Mouse (Mus musculus) ES-E14 (cell line): ENCODE data around the gene Map3k1.

ENCODE experiments used
- HCFC1 ChIP-seq: IDR thresholded peaks from 2 replicates; pipeline ENCODE4 v1.6.1; 2012; ENCODE audit warnings: low read length, inconsistent platforms, borderline replicate concordance; ENCODE audit not compliant: insufficient read depth
- MAFK ChIP-seq: IDR thresholded peaks from 2 replicates; pipeline ENCODE4 v1.6.1; 2014; ENCODE audit warnings: mild to moderate bottlenecking, low read depth, low read length, inconsistent platforms; ENCODE audit not compliant: insufficient read depth
- ZC3H11A ChIP-seq: IDR thresholded peaks from 2 replicates; pipeline ENCODE4 v1.6.1; 2012; ENCODE audit warnings: low read depth, mild to moderate bottlenecking, inconsistent platforms, low read length, borderline replicate concordance
- ZNF384 ChIP-seq: IDR thresholded peaks from 2 replicates; pipeline ENCODE4 v1.6.1; 2012; ENCODE audit warnings: low read depth, low read length, inconsistent platforms

DNA sequence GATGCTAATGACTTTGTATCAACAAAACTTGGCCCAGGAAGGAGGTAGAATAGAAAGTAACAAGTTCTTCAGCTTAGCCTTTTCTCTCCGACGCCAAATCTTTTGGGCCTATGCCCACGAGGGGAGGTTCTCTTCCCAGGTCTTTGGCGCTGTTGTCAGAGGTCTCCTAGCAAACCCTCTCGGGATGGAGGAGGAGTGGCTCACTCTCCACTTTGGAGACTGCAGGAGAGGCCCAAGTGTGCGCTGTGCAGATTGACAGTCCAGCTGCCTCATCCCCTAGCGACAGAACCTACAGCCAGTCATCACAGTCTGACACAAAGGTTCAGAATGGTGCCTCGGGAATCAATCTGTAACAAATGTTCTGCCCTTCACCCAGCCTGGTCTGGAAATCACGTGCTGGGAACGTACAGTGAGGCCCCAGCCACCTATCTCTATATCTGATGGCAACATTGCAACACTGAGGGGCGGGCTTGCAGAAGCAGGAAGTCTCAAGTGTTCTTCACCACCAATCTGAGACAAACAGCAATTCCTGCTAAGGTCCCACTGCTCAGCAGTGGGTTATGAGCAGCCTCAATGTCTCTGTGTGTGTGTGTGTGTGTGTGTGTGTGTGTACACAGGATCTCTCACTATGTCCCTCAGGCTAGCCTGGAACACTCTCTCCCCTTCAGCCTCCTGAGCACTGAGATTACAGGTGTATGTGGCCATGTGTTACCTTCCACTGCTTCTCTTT, 12.4 kb downstream of the Map3k1 start:
- TF ChIP-seq ZC3H11A (no peak), ZNF384 (no peak), HCFC1 (no peak), MAFK (no peak)
